In genomic region chr3:97300370-97300769, GRCm38 (mm10) we compare ENCODE assay signal across 10 mouse cellular contexts.
"Had no signal": no experiment of that assay in that cellular context is flagged by ENCODE, and none has a peak within 500 bp of the region (broad histone marks: within the 10 kb centered on the region; RNA-seq: fewer than 3 reads in every experiment).

No protein-coding gene starts in this region.

- H3K4me3 ChIP-seq: limb, embryonic 12.5 days; megakaryocyte, embryonic 14.5 days; midbrain, embryonic 15.5 days; neural tube, embryonic 13.5 days; stomach, embryonic 15.5 days had no signal

- DNase-seq: kidney, postnatal 25 days; liver; lung, adult 18-20 months; retina, postnatal 1 day; thymus, postnatal 4 days had no signal
